Mouse (Mus musculus) kidney, adult 2 months (tissue): ENCODE data around the gene Olfr481. TPM values are rescaled to one million over a fixed set of nuclear protein-coding genes. Genes with fewer than 3 reads are reported as not detected.

Experiments
- DNase-seq: peaks from one replicate; pipeline ENCODE4 v3.0.0; 2021
- H3K27ac ChIP-seq: fragments of 200-500 bp; 2 replicates; pipeline ENCODE4 v1.5.1; 2012; ENCODE audit warnings: low read depth, low read length, control low read depth, inconsistent platforms; ENCODE audit not compliant: insufficient read depth
- H3K27me3 ChIP-seq: fragments of 200-500 bp; replicated peaks from 2 replicates; pipeline ENCODE4 v1.6.1; 2012; ENCODE audit warnings: mild to moderate bottlenecking, moderate library complexity, low read length, inconsistent platforms; ENCODE audit not compliant: control insufficient read depth, insufficient read depth
- H3K36me3 ChIP-seq: fragments of 200-500 bp; 2 replicates; pipeline ENCODE4 v1.6.1; 2012; ENCODE audit warnings: mild to moderate bottlenecking, moderate library complexity, low read length, inconsistent platforms; ENCODE audit not compliant: control insufficient read depth, insufficient read depth
- H3K4me1 ChIP-seq: fragments of 200-500 bp; 2 replicates; pipeline ENCODE4 v1.6.1; 2011; ENCODE audit warnings: low read length; ENCODE audit not compliant: control insufficient read depth, insufficient read depth
- H3K4me3 ChIP-seq: fragments of 200-500 bp; 2 replicates; pipeline ENCODE4 v1.5.1; 2011; ENCODE audit warnings: mild to moderate bottlenecking, low read depth, low read length, control low read depth; ENCODE audit not compliant: insufficient read depth
- CTCF ChIP-seq: fragments of 200-500 bp; conservative IDR thresholded peaks from 2 replicates; pipeline ENCODE4 v1.5.1; 2011; ENCODE audit warnings: low read depth, mild to moderate bottlenecking, control low read depth, low read length, moderate library complexity, mixed read lengths; ENCODE audit not compliant: insufficient read depth, insufficient read length
- POLR2A ChIP-seq: fragments of 200-500 bp; IDR thresholded peaks from one replicate; pipeline ENCODE4 v1.6.1; 2011; ENCODE audit warnings: low read depth, low read length, control low read depth
- WGBS: fragments of 180-500 bp; shearing (Covaris S2); methylation state at CpG from one replicate; pipeline ENCODE4 v1.1.7; 2018; 5-methylcytosine and 5-hydroxymethylcytosine counted together
- polyA plus RNA-seq: library from polyadenylated mRNA; depleted of rRNA; stranded (reverse); fragments of >200 nt; gene quantifications from 2 replicates; pipeline ENCODE4 v1.2.3, GENCODE M21; 2012; rRNA removed

The Olfr481 gene
- polyA plus RNA-seq: not detected in 2 replicates

- Histone ChIP-seq H3K4me3 (no peak within 1 kb of the TSS), H3K27ac (no peak within 1 kb of the TSS), H3K27me3 (no peaks in the 10 kb centered on the region), H3K36me3 (no peaks in the 10 kb centered on the region), H3K4me1 (no peaks in the 10 kb centered on the region)
- no peak for DNase-seq
- TF ChIP-seq POLR2A (no peak), CTCF (no peak)
Measured at GRCm38 (mm10) chr7:108079555-108079954, at the start of gene Olfr481. TSS of gene Olfr481 (plus strand) at chr7:108079855.

DNA sequence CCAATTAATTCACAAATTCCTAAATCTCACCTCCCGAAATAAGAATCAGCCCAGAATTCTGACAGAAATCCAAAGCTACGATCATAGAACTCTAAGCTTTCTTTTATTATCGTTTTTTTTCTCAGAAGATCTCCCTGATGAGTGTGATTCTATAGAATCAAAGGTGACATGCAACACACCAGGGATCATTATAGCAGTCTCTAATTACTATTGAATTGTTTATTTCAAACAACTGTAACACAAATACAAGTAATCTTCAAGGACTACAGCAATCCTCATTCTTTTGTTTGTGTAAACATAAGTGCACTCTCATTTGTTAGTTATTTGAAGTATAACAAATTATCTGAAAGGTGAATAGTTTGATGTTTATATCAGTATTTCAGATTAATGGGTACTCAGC lies 45.8 kb upstream of the Olfr481 start, which contains the start of gene Olfr478:
TSS of gene Olfr478 (minus strand) at position 101 of the 400 bp plus-strand sequence.
- Histone ChIP-seq H3K36me3 (no peaks in the 10 kb centered on the region), H3K4me1 (no peaks in the 10 kb centered on the region), H3K4me3 (no peak within 1 kb of the TSS), H3K27me3 (no peaks in the 10 kb centered on the region), H3K27ac (no peak within 1 kb of the TSS)
- DNase-seq: no peak
- 70% methylated on average over 3 of the region's 3 CpGs for WGBS
- no peak for TF ChIP-seq POLR2A
- no peak for TF ChIP-seq CTCF

DNA sequence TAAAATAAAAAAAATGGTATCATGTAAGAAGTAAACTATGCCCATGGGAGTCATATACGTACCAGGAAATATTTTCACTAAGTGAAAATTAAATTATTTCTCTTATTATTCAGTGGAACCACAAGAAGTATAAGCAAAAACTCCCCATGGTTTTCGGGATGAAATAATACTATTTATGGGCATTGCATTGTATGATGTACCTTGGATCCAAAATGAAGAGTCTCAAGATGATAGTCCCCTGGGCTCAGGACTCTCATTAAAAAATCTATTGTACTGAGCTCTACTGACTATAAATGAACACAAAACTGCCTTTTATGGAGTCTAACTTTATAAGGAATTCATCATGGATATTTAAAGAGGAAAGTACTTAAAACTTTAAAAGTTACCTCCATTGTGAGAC lies 29.3 kb upstream of the Olfr481 start, which contains the start of gene Olfr479:
TSS of gene Olfr479 (plus strand) at position 301 of the 400 bp plus-strand sequence.
- H3K36me3 ChIP-seq: no peaks in the 10 kb centered on the region
- H3K4me1 ChIP-seq: no peaks in the 10 kb centered on the region
- no peak for DNase-seq
- 89% methylated on average over 2 of the region's 2 CpGs for WGBS
- H3K27me3 ChIP-seq: no peaks in the 10 kb centered on the region
- H3K27ac ChIP-seq: no peak within 1 kb of the TSS
- no peak within 1 kb of the TSS for H3K4me3 ChIP-seq
- no peak for TF ChIP-seq POLR2A
- TF ChIP-seq CTCF: no peak

DNA sequence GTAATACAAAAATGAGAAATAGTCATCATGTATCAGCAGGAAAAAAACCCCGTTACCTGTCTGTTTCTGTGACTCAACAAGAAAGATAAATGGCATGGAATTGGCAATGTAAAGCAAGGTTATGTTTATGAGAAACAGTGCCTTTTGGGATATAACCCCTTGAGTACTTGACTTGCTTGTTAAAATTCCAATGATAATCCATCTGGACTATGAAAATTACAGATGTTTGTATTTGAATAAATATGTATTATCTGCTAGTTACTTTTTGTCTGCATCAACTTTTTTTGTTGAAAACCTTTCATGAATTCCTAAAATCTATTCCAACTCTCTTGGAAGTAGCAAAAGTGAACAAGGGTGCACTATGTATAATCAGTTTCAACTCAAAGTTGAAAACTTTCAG lies 12.4 kb upstream of the Olfr481 start, which contains the start of gene Olfr480:
TSS of gene Olfr480 (minus strand) at position 101 of the 400 bp plus-strand sequence.
- H3K36me3 ChIP-seq: no peaks in the 10 kb centered on the region
- 78% methylated on average over 1 of the region's 1 CpGs for WGBS
- no peaks in the 10 kb centered on the region for H3K27me3 ChIP-seq
- no peaks in the 10 kb centered on the region for H3K4me1 ChIP-seq
- no peak for TF ChIP-seq CTCF
- no peak for TF ChIP-seq POLR2A
- no peak for DNase-seq
- no peak within 1 kb of the TSS for H3K4me3 ChIP-seq
- no peak within 1 kb of the TSS for H3K27ac ChIP-seq

DNA sequence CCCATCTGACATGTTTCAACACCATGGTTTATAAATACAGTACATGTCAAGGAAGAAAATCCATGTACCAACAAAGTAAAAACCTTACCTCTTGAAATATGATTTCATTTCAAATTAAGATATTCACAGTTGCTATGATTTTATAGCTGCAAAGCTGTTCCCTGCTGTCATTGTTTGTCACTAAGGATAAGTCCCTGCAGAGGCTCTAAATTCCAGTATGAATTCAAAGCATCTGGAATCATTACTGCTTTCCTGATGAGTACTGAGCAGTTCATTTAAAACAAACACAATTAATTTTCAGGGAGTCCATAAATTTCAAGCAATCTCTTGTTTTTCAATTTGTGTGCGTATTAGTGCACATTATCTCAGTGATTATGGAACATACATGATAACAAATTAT lies 17.8 kb downstream of the Olfr481 start, which contains the start of gene Olfr482:
TSS of gene Olfr482 (minus strand) at position 101 of the 400 bp plus-strand sequence.
- Histone ChIP-seq H3K36me3 (no peaks in the 10 kb centered on the region), H3K27me3 (no peaks in the 10 kb centered on the region), H3K27ac (no peak within 1 kb of the TSS), H3K4me3 (no peak within 1 kb of the TSS), H3K4me1 (no peaks in the 10 kb centered on the region)
- no peak for DNase-seq
- no peak for TF ChIP-seq POLR2A
- no peak for TF ChIP-seq CTCF
- WGBS: 65% methylated on average over 1 of the region's 1 CpGs

DNA sequence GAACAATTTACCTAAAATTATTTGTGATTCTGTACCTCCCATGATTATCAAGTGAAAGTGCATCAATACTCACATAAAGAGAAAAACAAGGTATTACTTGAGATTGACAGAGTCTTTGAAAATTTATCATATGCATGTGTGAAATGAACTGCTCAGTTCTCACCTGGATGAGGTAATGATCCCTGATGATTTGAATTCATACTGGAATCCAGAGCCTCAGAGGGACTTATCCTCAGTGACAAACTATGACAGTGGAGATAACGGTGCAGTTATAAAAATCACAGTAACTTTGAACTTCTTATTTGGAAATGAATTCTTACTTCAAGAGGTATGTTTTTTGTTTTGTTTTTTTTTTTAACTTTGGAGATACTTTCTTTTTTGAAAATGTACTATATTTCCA lies 20.9 kb downstream of the Olfr481 start, which contains the start of gene Olfr483:
TSS of gene Olfr483 (plus strand) at position 301 of the 400 bp plus-strand sequence.
- Histone ChIP-seq H3K4me3 (no peak within 1 kb of the TSS), H3K27ac (no peak within 1 kb of the TSS), H3K4me1 (no peaks in the 10 kb centered on the region), H3K27me3 (no peaks in the 10 kb centered on the region), H3K36me3 (no peaks in the 10 kb centered on the region)
- DNase-seq: no peak
- TF ChIP-seq CTCF (no peak), POLR2A (no peak)
- WGBS: 86% methylated on average over 1 of the region's 1 CpGs

- 3% methylated on average over 1 of the region's 1 CpGs for WGBS
- Histone ChIP-seq H3K27me3 (no peaks in the 10 kb centered on the region), H3K36me3 (no peaks in the 10 kb centered on the region), H3K4me1 (no peaks in the 10 kb centered on the region), H3K4me3 (no peak overlapping the region), H3K27ac (no peak overlapping the region)
- no peak for DNase-seq
- no peak for TF ChIP-seq POLR2A
- TF ChIP-seq CTCF: no peak
Measured at GRCm38 (mm10) chr7:108120681-108121080, 41.0 kb downstream of the Olfr481 start.
